Mouse (Mus musculus) frontal cortex, postnatal 36 days (tissue): ENCODE measurements around the gene Prss56.

ENCODE experiments used
- DNase-seq, 2 experiments: peaks; one replicate each; pipeline ENCODE4 v3.0.0; 2022; ENCODE audit warnings: low spot score in 2 of 2

Prss56 gene

DNA sequence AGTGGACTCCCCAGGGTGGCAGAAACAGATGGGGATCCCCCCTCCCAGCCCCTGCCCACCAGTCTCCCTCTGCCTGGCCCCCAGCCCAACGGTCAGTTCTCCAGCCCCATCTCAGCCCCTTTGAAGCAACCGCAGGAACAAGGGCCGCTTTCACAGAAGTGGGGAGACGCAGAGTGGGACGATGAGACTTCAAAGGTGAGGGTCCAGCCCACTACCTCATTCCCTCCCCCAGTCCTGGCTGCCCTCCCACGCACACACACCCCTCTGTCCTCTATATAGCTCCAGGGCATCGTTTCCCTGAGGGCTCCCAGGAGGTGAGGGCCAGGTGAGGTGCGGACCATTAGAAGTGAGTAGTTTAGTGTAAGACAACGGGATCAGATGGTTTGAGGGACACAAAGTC is at the start of gene Prss56:
Prss56 (plus strand) TSS at position 301 of the 400 bp plus-strand sequence.
- no peak for DNase-seq

DNA sequence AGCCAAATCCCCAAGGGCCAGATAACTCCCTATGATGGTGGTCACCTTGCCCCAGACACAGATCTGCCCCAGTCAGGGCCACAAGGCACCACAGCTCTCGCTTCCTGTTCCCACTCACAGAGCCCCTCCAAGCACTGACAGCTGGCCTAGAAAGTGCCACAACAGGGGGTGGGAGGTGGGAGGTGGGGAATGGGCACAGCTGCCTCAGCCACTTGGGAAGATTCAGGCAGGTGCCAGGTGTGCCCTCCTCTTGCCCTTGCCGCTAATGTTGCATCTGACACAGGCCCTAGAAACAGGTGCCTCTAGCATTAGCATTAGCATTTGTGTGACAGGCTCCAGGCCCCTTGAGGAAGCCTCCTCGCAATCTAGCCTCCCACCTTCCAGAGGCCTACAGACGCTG is 41.6 kb upstream of the Prss56 start:
- no peak for DNase-seq

DNA sequence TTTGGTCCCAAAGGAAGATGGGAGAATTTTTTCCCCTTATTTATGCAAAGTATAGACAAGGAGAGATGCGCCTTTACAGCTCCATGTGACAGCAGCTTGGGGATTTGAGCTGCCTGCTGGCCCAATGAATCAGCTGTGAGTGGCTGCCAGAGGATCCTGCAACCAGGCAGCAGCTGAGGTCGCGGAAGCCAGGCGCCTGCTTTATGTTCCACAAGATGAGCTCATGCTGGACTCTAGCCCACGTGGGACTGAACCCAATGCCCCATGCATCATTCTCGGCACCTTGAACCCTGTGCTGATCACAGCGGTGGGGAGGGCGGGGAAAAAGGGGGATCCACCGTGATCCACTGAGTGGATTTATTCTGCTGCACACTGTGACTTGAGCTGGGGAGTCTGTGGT is 40.7 kb upstream of the Prss56 start:
- no peak for DNase-seq

DNA sequence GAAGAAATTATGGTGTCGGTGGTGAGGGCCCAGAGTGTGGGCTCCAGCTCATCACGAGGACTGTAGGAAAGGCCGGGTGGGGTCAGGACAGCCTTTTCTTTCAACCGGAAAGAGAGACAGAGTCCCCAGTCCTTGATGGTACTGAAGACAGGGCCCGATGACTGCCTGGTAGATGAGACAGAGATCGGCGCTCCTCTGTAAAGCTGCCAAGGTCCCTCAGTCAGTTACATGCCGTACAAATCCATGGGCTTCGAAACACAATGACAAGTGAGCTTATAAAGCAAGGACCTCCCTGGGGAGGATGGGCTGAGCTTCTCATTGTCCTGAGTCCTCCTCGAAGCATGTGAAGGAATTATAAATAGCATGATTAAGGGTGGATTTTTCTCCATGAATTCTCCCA is 40.0 kb upstream of the Prss56 start:
- DNase-seq, result no peak

DNA sequence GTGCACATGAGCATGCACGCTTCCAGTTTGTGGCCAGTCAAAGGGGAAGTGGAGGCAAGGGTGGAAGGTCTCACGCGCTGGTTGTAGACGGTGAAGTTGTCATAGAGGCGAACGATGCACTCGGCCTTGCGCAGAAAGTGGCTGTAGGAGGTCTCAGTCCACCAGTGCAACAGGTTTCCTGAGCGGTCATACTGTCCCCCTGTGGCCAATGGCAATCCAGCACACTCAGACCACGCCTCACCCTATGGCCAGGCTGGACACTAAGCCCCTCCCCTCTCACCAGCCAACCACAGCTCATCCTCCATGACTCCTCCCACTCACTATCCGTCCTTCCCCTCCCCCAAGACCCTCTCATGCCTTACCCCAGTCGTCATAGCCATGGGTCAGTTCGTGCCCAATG is 33.7 kb upstream of the Prss56 start:
- DNase-seq, result no peak

DNA sequence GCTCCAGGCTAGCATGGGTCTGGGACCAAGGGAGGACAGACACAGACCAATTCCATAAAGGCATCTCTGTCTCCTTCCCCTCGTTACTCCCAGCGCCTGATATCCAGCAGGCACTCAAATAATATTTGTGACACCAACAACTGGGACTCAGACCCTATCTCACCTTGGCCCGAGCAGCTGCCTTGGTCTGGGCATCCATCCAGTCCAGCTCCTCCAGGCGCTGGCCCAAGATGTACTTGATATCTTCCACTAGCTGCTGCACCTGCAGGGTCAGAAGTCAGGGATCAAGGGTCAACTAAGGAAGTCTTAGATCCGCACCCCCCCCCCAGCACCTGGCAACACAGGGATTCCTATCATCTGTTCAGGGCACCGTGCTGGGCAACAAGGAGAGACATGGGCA is 31.8 kb upstream of the Prss56 start:
- DNase-seq, result no peak

DNA sequence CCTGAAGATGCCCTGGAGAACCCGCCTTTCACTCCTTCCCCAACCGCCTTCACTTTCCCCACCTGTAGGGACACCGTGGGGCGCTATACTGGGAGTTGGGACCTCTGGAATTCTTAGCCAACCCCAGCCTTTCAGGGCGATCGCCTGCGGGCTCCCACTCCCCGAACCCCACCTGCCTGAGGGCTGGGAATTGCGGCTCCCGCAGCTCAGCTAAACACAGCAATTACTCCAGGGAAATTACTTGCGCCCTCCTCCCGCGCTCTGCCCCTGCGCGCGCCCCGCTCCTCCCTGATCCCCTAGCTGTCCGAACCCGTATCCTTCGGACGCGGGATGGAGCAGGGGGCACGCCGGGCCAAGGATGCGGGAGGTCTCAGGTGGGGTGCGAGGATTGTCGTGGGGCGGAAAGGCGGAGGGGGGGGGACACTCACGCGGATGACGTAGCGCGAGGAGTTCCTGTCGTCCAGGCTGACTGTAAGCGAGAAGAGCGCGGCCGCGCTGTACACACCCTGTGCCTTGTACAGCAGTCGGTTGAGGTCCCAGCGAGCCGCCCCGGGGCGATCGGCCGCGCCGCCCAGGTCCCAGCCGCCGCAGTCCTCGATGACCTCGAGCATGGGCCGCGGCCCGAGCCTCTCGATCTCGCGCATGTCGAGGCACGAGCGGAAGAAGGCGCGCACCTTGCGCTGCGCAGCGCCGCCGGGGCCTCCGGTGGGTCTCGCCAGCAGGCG is 29.2 kb upstream of the Prss56 start:
- no peak for DNase-seq

DNA sequence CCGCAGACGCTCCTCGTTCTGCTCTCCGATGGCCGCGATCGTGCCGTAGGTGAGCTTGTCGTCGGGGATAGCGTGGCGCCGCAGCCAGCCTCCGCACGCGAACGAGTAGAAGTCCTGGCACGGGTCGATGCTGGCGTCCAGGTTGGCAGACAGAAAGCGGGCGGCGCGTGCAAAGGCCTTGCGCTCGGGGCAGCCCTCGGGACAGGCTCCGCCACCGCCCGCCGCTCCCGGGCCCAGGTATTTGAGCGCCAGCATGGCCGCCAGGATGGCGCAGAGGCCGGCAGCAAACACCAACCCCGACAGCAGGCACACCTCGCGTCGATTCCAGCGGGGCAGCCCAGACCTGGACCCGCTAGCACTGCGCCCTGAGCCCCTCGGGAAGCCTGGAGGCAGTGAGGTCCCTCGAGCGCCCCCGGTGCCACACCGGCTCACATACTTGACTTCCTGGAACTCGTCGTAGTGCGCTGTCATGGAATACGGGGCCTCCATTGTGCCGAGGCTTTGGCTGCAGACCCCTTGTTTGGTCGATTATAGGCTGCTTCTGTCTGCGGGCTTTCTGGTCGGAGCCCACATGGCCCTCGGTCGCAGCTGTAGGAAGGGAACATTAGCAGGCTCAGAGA is 28.5 kb upstream of the Prss56 start:
- no peak for DNase-seq

DNA sequence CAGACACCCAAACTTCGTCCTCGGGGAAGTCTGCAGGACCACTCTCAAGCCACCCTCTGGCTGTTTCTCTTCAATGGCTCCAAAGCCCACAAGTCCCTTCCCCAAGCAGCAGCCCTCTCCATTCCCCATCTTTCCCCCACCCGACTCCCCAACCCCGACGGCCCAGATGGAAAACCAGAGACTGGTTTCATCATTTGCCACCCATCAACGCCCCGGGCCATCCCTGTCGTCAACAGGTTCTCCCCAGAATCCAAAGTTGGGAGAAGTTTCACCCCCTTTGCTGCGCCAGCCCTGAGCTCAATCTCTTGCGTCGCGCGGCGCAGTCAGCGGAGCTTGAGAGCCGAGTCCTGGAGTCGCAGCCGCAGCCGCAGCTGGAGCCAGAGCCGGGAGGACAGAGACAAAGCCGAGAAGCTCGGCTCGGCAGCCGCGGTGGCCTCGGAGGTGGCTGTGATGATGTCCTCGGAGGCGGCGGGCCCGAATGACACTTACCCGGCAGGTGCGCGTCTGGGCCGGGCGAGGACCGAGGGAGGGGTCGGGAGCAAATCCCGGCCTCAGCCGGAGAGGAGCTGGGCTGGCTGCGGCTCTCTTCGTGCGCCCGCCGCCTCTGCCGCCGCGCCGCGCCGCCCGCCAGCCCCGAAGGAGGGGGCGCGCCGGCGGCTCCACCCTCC is 27.4 kb upstream of the Prss56 start:
- DNase-seq, result peak in 1 of 2 experiments; percentile 31

DNA sequence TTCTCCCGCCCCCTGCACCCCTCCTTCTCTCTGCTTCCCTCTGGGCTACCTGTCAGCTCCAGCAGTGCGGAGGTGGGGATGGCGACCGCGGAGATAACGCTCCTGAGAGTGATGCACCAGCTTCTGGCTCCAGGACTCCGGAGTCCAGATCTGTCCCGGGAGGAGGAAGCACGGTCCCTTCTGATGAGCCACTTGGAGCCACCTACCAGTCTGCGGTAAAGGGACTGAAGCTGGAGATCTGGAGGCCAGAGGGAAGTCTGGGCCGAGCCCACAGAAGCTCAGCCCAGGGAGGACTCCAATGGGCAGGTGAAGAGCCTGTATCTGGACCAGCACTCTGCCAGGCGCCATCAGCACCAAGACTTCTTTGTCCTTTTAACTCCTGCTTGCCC is 26.9 kb upstream of the Prss56 start, which contains the start of gene Ecel1:
Ecel1 (minus strand) TSS at position 323 of the 389 bp plus-strand sequence.
- no peak for DNase-seq

DNA sequence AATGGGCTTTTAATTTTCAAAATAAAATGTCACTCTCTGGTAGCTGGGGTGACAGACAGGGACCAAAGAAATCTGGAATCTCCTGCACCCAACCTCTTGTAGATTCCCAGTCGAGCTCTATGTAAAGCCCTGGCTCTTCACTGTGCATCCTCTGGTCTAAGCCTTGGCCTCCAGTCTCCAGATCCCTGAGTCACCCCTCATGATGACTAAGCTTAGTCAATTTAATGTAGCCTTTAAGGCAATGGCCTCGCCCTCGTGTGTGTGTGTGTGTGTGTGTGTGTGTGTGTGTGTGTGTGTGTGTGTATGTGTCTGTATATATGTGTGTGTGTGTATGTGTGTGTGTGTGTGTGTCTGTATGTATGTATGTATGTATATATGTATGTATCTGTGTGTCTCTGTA is 23.7 kb upstream of the Prss56 start:
- no peak for DNase-seq

DNA sequence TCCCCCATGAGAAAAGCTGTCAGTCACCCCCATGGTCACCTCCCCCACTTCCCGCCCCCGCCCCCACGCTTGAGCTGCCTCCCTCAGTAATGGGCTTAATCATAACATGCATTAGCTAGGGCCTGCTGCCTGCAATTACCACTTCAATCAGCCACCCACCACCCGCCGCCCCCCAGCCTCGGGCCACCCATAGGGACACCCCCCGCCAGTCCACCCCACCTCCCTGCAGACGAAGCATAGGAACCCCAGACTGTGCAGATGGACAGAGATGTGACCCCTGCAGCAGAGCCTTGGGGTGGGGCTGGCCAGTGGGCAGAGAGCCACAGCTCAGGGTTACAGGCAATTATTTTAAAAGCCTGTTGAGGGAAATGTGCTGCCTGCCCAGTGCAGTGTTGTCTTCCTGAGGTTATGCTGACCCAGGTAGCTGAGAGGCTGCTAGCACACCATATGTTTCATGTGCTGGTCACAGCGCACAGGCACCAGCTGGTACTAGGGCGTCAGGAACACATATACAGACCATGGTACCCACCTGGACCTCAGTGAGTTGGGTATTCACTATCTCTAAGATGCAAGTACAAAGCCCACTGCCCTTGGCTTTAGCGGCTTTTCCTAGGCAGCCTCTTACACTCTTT is 18.8 kb upstream of the Prss56 start:
- no peak for DNase-seq

DNA sequence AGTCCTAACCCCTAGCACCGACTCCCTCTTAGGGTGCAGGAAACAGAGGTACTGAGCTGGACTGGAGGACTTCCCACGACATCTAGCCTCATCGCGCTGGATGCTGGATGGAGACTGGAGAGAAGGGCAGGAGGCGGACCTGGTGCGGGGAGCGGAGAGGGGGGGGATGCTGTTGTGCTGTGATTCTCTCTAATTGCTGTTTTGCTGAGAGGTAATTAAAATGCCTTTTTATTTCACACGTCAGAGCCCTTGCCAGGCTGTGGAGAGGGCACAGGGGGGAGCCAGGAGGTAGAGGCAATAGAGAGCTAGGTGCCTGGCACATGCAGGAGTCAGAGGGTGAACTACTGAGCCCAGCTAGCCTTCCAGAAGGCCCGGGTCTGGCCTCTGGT is 18.3 kb upstream of the Prss56 start:
- DNase-seq, result no peak

DNA sequence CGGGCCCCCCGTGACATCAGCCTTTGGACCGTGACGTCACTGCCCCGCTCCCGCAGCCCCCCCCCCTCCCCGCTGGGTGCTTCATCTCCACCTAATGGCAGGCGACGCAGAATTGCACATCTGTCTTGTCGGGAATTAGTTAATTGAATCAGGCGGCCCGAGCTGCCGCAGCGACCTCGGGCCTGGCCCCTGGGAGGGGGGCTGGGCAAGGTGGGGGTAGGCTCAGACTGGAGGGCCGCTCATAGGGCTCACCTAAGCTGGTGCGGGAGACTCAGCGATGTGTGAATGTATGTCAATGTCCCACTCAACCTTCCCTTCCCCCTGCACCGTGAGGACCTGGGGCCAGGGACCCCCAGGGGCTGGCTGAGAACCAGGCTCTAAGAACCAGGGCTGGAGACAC is 12.7 kb upstream of the Prss56 start:
- DNase-seq, result no peak

DNA sequence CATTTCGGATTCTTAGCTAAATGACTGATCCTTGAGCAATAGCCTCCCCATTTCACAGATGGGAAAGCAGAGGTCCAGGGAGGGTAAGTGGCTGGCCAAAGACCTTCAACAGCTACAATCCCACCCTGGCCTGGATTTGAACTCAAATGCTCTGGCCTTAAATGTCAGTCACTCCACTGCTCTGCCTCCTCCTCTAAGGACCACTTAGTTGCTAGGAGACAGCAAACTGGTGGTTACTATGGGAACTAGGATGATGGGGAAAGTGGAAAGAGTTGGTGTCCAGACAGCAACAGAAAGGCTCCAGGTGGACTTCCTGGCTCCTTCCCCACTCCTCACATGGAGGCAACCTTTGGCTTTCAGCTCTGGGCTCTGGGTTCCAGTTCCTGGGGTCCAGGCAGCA is 11.8 kb upstream of the Prss56 start:
- DNase-seq, result no peak

DNA sequence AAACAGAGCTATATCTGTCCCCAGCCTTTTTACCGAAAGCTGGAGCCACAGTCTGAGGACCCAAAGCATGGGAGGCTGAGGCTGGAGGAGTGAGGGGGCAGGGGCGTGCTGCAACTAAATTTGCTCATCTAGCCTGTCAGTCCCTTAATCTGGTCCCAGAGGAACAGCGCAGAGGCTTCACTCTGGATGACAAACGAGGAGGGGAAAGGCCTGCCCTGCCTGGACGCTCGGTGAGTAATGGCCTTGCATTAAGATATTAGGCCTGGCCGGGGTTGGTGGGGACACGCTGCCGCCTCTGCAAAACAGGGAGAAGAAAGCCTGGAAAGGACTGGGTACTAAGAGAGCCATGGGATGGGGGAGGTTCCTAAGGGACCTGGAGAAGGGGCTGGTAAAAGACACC is 10.8 kb upstream of the Prss56 start:
- no peak for DNase-seq

DNA sequence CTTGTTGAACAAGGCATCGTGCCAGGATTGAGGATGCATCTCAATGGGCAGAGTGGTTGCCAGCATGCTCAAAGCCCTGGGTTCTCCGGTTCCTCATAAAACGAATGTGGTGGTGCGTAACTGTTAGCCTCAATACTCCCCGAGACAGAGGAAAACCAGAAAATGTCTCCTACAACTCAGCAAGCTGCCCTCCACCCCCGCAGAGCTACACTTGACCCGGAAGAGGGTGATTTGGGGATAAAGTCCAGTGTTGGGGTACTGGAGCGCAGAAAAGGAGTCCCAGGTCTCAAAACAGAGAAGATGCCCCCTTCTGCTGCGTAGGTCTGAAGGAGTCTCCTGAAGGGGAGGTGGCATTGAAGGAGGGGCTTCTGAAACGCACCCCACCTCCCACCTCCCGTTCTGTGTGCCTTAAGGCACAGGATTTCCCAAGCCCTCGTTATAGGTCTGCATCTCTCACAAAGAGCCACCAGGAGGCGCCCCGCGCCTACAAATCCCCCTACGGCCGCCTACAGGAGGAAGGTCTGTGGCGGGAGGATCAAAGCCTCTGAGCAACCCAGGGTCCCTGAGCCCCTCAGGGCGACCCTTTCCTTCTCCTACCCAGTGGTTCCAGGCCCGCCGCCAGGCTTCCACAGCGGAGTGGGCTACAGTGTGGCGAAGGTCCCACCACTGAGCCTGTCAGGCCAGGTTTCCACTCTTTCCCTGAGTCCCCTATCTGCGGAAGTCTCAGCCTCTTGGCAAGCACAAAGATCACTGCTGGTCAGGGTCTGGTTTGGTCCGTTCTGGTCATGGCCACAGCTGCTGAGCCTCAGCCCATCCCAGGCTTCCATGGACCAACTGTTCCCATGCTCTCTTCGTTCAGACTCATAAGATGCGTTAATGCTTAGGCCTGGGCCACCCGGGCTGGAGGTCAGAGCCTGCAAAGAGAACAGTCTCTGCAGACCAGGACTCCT is 8.8 kb upstream of the Prss56 start:
- DNase-seq, result peak; percentile 43 to 45

DNA sequence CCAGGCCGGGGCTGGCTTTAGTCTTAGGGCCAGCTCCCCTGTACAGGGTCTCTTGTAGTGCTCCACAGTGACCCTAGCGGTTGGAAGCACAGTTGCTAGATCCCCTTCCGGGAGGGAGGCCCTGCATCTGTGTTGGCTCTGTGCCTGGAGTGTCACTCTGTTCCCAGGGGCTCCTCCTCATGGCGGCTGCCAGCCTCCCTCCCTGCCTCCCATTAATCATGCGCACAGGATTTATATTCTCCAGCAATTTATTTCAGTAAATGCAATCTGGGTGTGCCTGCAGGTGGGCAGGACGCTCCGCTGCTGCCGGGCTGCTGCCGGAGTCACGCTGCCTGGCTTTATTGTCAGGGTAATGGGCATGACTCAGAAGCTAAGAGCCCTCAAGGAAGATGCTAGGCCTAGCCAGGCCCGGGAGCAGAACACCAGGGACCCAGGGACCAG is 7.2 kb upstream of the Prss56 start:
- peak; percentile 41 to 49 for DNase-seq

DNA sequence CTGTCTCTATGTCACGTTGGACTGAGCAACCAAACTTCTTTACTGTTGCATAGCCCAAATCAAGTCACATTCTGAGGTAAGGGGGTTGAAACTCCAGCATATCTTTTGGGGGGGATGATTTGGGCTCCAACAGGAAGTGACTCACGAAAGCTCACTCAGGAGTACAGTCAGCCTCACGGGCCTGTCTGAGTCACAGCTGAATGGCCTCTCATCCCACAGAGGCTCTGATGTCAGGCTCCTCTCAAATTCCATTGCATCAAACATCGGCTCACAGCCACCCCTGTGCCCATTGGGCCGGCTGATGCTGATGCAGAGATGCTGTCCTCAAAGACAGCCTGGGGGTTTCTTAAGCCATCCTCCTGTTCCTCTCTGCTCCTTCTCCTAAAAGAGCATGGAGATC is 2.2 kb upstream of the Prss56 start:
- peak in 1 of 2 experiments; percentile 19 for DNase-seq

DNA sequence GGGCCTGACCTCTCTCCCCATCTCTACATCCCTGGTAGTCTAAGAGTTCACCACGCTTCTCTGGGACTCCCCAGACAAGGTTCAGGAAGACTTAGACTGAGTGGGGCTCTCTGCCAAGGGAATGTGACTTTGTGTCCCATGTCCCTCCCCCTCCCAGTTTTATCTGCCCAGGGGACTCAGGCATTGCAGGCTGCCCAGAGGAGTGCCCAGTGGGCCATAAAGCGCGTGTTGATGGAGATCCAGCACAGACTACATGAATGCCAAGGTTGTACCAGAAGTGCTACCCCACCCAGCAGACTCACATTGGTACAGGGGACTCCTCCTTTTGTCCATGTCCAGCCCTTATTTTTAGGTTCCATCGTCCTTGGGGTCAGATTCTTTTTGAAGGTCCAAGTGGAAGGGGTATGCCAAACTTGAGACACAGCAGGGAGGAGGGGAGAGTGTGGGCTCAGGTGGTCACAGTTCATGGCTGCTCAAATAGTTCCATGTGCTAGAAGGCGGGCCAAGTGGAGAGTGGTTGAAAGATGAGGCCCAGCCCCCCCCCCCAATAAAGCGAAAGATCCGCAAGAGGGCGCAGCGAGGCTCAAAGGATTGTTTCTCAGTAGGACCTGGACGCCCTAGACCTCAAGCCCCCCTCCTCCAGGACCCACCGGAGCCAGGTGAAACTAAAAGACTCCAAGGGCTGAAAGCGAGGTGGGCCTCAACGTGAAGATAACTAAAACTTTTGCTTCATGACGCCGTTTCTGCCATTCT is 1.1 kb downstream of the Prss56 start:
- DNase-seq, result no peak

DNA sequence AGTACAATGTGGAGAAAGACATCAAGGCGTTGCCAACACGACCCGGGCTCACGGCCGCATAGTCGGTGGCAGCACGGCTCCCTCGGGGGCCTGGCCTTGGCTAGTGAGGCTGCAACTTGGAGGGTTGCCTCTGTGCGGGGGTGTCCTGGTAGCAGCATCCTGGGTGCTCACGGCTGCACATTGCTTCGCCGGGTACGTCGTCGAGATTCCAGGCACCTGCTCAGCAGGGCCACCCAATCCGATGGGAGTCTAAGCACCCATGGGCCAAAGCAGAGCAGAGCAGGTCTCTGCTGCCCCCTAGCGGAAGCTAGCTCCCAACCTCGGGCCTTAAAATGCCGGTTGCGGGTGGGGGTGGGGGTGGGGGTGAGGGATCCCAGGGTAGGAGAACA is 1.6 kb downstream of the Prss56 start:
- DNase-seq, result peak; percentile 66 to 71
